Mouse (Mus musculus): Measurements from ENCODE around the gene Pdp2.

- TF ChIP-seq CTCF (IDR thresholded peaks at IDR 0.05; ENCODE audit: low read depth, low read length) (no peak), GATA1 (IDR thresholded peaks at IDR 0.05; ENCODE audit: borderline replicate concordance, low read length) (no peak)
These were observed 39.3 kb downstream of the Pdp2 start for GRCm38 (mm10) chr8:104630574-104630973.
